Mouse (Mus musculus) cortical plate, adult 2 months (tissue): ENCODE measurements around the gene Gm10338.
"Not testable (repeated sequence)": the region's sequence is repeated elsewhere in the genome, so short reads cannot be mapped to it uniquely, and the experiment has no call there.

Experiments
- CTCF ChIP-seq: fragments of 200-500 bp; IDR thresholded peaks from 2 replicates; pipeline ENCODE4 v1.5.1; 2011; ENCODE audit warnings: mild to moderate bottlenecking, control low read depth, low read length; ENCODE audit not compliant: insufficient read depth; ENCODE audit errors: extremely low read depth
- POLR2A ChIP-seq: fragments of 200-500 bp; IDR thresholded peaks from 2 replicates; pipeline ENCODE4 v1.6.1; 2011; ENCODE audit warnings: mild to moderate bottlenecking, low read length, control low read depth; ENCODE audit not compliant: insufficient read depth; ENCODE audit errors: extremely low read depth

GRCm38 (mm10) chr14:7567266-7567665, 28.1 kb downstream of the Gm10338 start:
- not testable (repeated sequence) for TF ChIP-seq CTCF, POLR2A
